Mouse (Mus musculus): ENCODE measurements around the gene Slc16a7. TPM values are rescaled to one million over a fixed set of nuclear protein-coding genes. Genes with fewer than 3 reads are reported as not detected.

Gene Slc16a7
- polyA plus RNA-seq, 1 experiment from 2014 or later: 12.7 TPM

DNA sequence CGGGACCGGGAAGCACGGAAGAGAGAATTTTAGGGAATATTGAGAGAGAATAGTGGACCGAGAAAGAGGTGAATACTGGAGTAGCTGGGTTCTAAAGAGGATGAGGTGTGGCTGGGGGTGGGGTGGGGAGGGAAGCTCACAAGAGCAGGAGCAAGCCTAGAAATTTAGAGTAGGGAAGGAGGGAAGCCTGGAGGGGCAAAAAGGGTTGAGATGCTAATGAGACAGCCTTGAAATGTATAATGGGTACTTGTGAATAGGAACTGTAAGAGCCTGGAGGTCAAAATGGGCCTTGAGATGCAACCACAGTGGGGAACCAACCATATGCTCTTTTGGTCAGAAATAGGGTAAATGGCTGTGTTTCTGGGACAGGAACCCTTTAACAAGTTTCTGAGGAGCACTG is 203.9 kb downstream of the Slc16a7 start:
- no peak for ATAC-seq (ENCODE audit: insufficient number of reproducible peaks, insufficient read depth, low FRiP score, low read depth)
- H3K4me1 ChIP-seq (ENCODE audit: control insufficient read depth, insufficient read depth, low read length): no peaks in the 10 kb centered on the region

DNA sequence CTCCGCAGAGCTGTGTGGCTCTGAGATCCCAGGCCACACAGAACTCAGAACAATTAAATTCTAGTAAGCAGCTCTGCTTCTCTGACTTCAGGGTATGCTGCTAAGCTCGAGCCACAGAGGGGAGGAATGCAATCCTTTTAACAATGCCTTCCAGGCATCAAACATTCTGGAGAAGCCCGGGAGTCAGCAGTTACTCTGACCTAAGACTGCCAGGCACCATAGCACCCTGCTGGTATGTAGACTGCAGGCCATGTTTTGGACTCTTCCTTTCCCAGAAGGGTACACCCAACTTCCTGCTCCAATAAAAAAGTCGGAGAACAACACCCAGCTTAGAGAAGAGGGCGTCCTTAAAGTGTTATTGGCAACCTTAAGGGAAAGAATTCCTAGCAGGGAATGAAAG is 205.1 kb downstream of the Slc16a7 start:
- Histone ChIP-seq H3K27me3 (ENCODE audit: control insufficient read depth, insufficient read depth, low read length) (no peaks in the 10 kb centered on the region), H3K27ac (ENCODE audit: low read length) (no peak overlapping the region), H3K4me3 (ENCODE audit: low read depth, low read length) (no peak overlapping the region), H3K36me3 (ENCODE audit: control insufficient read depth, insufficient read depth, low read length) (no peaks in the 10 kb centered on the region), H3K4me1 (ENCODE audit: control insufficient read depth, insufficient read depth, low read length) (no peaks in the 10 kb centered on the region), H3K9ac (replicated peaks; ENCODE audit: low read depth, low read length) (no peak overlapping the region), H3K4me2 (replicated peaks; ENCODE audit: low read depth, low read length) (no peak overlapping the region), H3K9me3 (ENCODE audit: control insufficient read depth, low read depth, low read length) (no peaks in the 10 kb centered on the region)
- 51% methylated on average over 5 of the region's 5 CpGs for WGBS
- no peak for ATAC-seq (ENCODE audit: insufficient number of reproducible peaks, insufficient read depth, low FRiP score, low read depth)

More for the DNA sequence above, 203.9 kb downstream of the Slc16a7 start:
- Histone ChIP-seq H3K4me2 (replicated peaks; ENCODE audit: low read depth, low read length) (no peak overlapping the region), H3K9me3 (ENCODE audit: control insufficient read depth, low read depth, low read length) (no peaks in the 10 kb centered on the region), H3K27me3 (ENCODE audit: control insufficient read depth, insufficient read depth, low read length) (no peaks in the 10 kb centered on the region), H3K4me3 (ENCODE audit: low read depth, low read length) (no peak overlapping the region), H3K27ac (ENCODE audit: low read length) (no peak overlapping the region), H3K9ac (replicated peaks; ENCODE audit: low read depth, low read length) (no peak overlapping the region), H3K36me3 (ENCODE audit: control insufficient read depth, insufficient read depth, low read length) (no peaks in the 10 kb centered on the region)
- WGBS: 90% methylated on average over 4 of the region's 4 CpGs

DNA sequence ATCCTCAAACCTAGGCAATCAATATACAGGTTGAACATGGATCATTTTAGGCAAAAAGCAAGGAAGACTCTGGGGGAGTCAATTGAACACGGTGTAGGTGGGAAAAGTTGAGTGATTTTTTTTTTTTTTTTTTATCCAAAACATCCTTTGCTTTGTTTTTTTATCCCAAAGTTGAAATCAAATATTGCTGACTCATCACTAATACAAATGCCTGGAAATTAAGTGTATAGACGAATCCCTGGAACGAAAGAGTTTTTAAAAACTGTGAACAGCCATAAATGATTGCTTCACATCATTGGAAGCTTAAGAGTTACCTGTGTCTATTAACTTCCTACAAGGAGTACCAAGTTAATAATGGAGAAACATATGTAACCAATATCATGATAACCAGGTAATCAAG is 206.7 kb downstream of the Slc16a7 start:
- no peaks in the 10 kb centered on the region for H3K27me3 ChIP-seq (ENCODE audit: control insufficient read depth, insufficient read depth, low read length)
- ATAC-seq (ENCODE audit: insufficient number of reproducible peaks, insufficient read depth, low FRiP score, low read depth): no peak
- no peaks in the 10 kb centered on the region for H3K9me3 ChIP-seq (ENCODE audit: control insufficient read depth, low read depth, low read length)
- H3K4me1 ChIP-seq (ENCODE audit: control insufficient read depth, insufficient read depth, low read length): no peaks in the 10 kb centered on the region
- H3K4me3 ChIP-seq (ENCODE audit: low read depth, low read length): no peak overlapping the region
- H3K4me2 ChIP-seq (replicated peaks; ENCODE audit: low read depth, low read length): no peak overlapping the region
- 89% methylated on average over 3 of the region's 3 CpGs for WGBS
- no peak overlapping the region for H3K27ac ChIP-seq (ENCODE audit: low read length)
- H3K36me3 ChIP-seq (ENCODE audit: control insufficient read depth, insufficient read depth, low read length): no peaks in the 10 kb centered on the region
- no peak overlapping the region for H3K9ac ChIP-seq (replicated peaks; ENCODE audit: low read depth, low read length)

DNA sequence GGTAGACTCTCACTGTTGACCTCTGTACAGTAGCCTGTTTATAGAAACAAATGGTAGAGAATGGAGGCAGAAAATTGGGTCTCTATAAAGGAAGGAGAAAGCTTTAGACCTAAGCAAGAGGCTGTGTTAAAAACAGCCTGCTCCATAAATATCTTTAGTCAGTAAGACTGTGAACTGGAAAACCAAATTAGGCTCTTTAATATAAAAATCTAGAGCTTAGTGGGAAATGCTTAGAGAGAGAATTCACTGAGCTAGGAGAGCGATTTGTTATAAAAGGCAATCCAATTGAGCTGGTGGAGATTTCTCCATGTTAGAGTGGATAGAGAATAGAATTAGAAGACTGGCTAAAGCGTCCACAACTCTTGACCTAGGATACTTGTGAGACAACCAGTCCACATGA is 211.5 kb downstream of the Slc16a7 start:
- H3K27ac ChIP-seq (ENCODE audit: low read length): no peak overlapping the region
- no peak overlapping the region for H3K4me2 ChIP-seq (replicated peaks; ENCODE audit: low read depth, low read length)
- no peak for ATAC-seq (ENCODE audit: insufficient number of reproducible peaks, insufficient read depth, low FRiP score, low read depth)
- no peaks in the 10 kb centered on the region for H3K9me3 ChIP-seq (ENCODE audit: control insufficient read depth, low read depth, low read length)
- no peaks in the 10 kb centered on the region for H3K27me3 ChIP-seq (ENCODE audit: control insufficient read depth, insufficient read depth, low read length)
- 89% methylated on average over 2 of the region's 2 CpGs for WGBS
- H3K36me3 ChIP-seq (ENCODE audit: control insufficient read depth, insufficient read depth, low read length): no peaks in the 10 kb centered on the region
- H3K9ac ChIP-seq (replicated peaks; ENCODE audit: low read depth, low read length): no peak overlapping the region
- no peaks in the 10 kb centered on the region for H3K4me1 ChIP-seq (ENCODE audit: control insufficient read depth, insufficient read depth, low read length)
- H3K4me3 ChIP-seq (ENCODE audit: low read depth, low read length): no peak overlapping the region

DNA sequence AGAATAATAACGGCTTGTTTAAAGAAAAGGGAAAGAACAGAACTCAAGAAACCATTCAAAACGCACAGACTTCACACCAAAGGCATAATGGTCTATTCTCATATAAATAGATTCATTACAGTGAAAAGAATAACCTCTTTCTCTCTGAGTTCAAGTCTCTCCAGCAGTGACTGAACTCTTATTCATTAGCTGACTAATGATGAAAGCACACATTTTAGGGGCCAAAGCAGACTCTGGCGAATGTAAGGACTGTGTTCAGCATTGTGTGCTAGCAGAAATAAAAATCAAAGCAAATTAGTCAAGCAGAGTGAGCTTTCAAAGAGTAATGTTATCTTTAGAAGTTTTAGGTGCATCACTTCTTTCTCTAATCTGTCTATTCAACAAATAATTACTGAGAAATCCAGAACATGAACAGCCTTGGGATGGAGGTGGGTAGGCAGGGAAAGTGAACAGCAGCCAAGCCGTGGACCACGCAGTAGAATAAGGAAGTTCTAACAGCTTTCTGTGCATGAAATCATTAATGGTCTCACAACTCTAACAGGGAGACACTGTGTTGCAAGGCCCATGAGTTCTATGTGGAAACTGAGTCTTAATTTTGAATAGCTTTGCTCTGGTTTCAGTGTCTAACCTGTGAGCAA is 214.1 kb downstream of the Slc16a7 start:
- Histone ChIP-seq H3K36me3 (ENCODE audit: control insufficient read depth, insufficient read depth, low read length) (no peaks in the 10 kb centered on the region), H3K9me3 (ENCODE audit: control insufficient read depth, low read depth, low read length) (no peaks in the 10 kb centered on the region), H3K27ac (ENCODE audit: low read length) (no peak overlapping the region), H3K4me1 (ENCODE audit: control insufficient read depth, insufficient read depth, low read length) (no peaks in the 10 kb centered on the region), H3K27me3 (ENCODE audit: control insufficient read depth, insufficient read depth, low read length) (no peaks in the 10 kb centered on the region), H3K9ac (replicated peaks; ENCODE audit: low read depth, low read length) (no peak overlapping the region), H3K4me3 (ENCODE audit: low read depth, low read length) (no peak overlapping the region), H3K4me2 (replicated peaks; ENCODE audit: low read depth, low read length) (no peak overlapping the region)
- no peak for ATAC-seq (ENCODE audit: insufficient number of reproducible peaks, insufficient read depth, low FRiP score, low read depth)
- WGBS: 80% methylated on average over 5 of the region's 5 CpGs

DNA sequence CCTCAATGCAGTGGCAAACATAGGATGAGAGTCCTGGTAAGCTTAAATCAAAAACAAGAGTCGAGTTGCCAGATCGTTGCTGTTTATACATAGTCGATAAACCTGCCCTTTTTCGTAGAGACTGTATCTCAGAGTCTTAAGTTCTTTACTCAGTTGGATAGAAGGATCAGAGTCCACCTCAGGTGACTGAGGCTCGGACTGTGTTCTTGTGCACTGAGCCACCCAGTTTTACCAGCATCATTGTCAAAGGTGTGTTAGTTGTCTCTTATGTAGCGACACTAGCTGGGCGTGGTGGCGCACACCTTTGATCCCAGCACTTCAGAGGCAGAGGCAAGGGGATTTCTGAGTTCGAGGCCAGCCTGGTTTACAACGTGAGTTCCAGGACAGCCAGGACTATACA is 217.6 kb downstream of the Slc16a7 start:
- no peak overlapping the region for H3K4me2 ChIP-seq (replicated peaks; ENCODE audit: low read depth, low read length)
- H3K4me3 ChIP-seq (ENCODE audit: low read depth, low read length): no peak overlapping the region
- no peak for ATAC-seq (ENCODE audit: insufficient number of reproducible peaks, insufficient read depth, low FRiP score, low read depth)
- H3K9me3 ChIP-seq (ENCODE audit: control insufficient read depth, low read depth, low read length): no peaks in the 10 kb centered on the region
- H3K27me3 ChIP-seq (ENCODE audit: control insufficient read depth, insufficient read depth, low read length): no peaks in the 10 kb centered on the region
- WGBS: 90% methylated on average over 10 of the region's 10 CpGs
- no peaks in the 10 kb centered on the region for H3K4me1 ChIP-seq (ENCODE audit: control insufficient read depth, insufficient read depth, low read length)
- no peaks in the 10 kb centered on the region for H3K36me3 ChIP-seq (ENCODE audit: control insufficient read depth, insufficient read depth, low read length)
- H3K9ac ChIP-seq (replicated peaks; ENCODE audit: low read depth, low read length): no peak overlapping the region
- H3K27ac ChIP-seq (ENCODE audit: low read length): no peak overlapping the region

DNA sequence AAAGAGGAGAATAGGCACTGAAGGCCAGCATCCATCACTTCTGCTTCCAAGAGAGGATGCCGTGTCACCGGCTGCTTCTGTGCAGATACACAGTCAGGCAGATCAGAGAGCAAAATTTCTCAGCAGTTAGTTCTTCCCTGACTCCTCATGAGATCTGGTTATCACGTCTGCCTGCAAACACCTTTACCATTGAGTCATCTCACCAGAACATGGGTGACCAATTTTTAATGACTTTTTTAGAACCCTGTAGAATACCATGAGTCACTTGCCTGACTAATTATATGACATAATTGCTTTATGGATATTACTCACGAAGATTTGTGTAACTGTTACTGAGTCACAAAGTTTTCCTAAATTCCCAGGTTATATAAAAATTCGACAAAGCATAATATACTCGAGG is 218.1 kb downstream of the Slc16a7 start:
- Histone ChIP-seq H3K27me3 (ENCODE audit: control insufficient read depth, insufficient read depth, low read length) (no peaks in the 10 kb centered on the region), H3K9me3 (ENCODE audit: control insufficient read depth, low read depth, low read length) (no peaks in the 10 kb centered on the region), H3K9ac (replicated peaks; ENCODE audit: low read depth, low read length) (no peak overlapping the region), H3K4me3 (ENCODE audit: low read depth, low read length) (no peak overlapping the region), H3K27ac (ENCODE audit: low read length) (no peak overlapping the region), H3K4me1 (ENCODE audit: control insufficient read depth, insufficient read depth, low read length) (no peaks in the 10 kb centered on the region), H3K4me2 (replicated peaks; ENCODE audit: low read depth, low read length) (no peak overlapping the region), H3K36me3 (ENCODE audit: control insufficient read depth, insufficient read depth, low read length) (no peaks in the 10 kb centered on the region)
- 89% methylated on average over 6 of the region's 6 CpGs for WGBS
- ATAC-seq (ENCODE audit: insufficient number of reproducible peaks, insufficient read depth, low FRiP score, low read depth): no peak
